In genomic region chr5:45373069-45373468, GRCm38 (mm10) we compare ENCODE assay signal across 27 mouse cellular contexts.
DNase-seq lines count a peak whose midpoint lies in the region; ATAC-seq and TF ChIP-seq lines count a peak whose summit lies in the region.
"Had no signal": no experiment of that assay in that cellular context is flagged by ENCODE, and none has a peak within 500 bp of the region (broad histone marks: within the 10 kb centered on the region; RNA-seq: fewer than 3 reads in every experiment).

No protein-coding gene starts in this region.

- H3K27ac ChIP-seq in forebrain, embryonic 10.5 days: no peak overlapping the region
- H3K27ac ChIP-seq: embryonic facial prominence, embryonic 13.5 days; forebrain, embryonic 12.5 days; forebrain, embryonic 15.5 days; heart, embryonic 15.5 days; hindbrain, embryonic 14.5 days; hindbrain, postnatal 0 days had no signal

- peak; percentile 98 for ATAC-seq in granulocyte monocyte progenitor cell, adult 5-6 weeks (replicated peaks; ENCODE audit: poor library complexity, severe bottlenecking)
- ATAC-seq in megakaryocyte progenitor cell, adult 5-6 weeks (replicated peaks; ENCODE audit: poor library complexity): peak; percentile 95
- ATAC-seq: activated CD4-positive, CD25-positive, alpha-beta regulatory T cell, adult 4 months; forebrain, embryonic 15.5 days; hindbrain, postnatal 0 days; inflammation-experienced regulatory T-cells, adult 6 months; intestine, embryonic 16.5 days had no signal

- H3K36me3 ChIP-seq in forebrain, embryonic 10.5 days (replicated peaks): no peaks in the 10 kb centered on the region
- H3K36me3 ChIP-seq: embryonic facial prominence, embryonic 13.5 days; forebrain, embryonic 12.5 days; forebrain, embryonic 15.5 days; heart, embryonic 15.5 days had no signal

- no peak overlapping the region for H3K4me3 ChIP-seq in lung, adult 2 months (replicated peaks; ENCODE audit: extremely low read depth, low read depth, low read length)
- no peak overlapping the region for H3K4me3 ChIP-seq in forebrain, embryonic 10.5 days
- H3K4me3 ChIP-seq: embryonic facial prominence, embryonic 13.5 days; forebrain, embryonic 12.5 days; forebrain, embryonic 15.5 days; heart, embryonic 15.5 days had no signal

- no peak for TF ChIP-seq CTCF in lung, adult 2 months (IDR thresholded peaks at IDR 0.05; ENCODE audit: insufficient read depth, low read length)

- no peaks in the 10 kb centered on the region for H3K4me1 ChIP-seq in lung, adult 2 months (ENCODE audit: control insufficient read depth, insufficient read depth, low read length)
- H3K4me1 ChIP-seq in forebrain, embryonic 10.5 days: no peaks in the 10 kb centered on the region
- H3K4me1 ChIP-seq: embryonic facial prominence, embryonic 13.5 days; forebrain, embryonic 12.5 days; forebrain, embryonic 15.5 days; heart, embryonic 15.5 days had no signal

- DNase-seq in lung, postnatal 36 days: peak; percentile 4
- no peak for DNase-seq in lung, adult 2 months
- DNase-seq in adrenal gland, postnatal 10 days: no peak
- DNase-seq in forebrain, embryonic 10.5 days (ENCODE audit: extremely low spot score, low spot score): no peak
- DNase-seq: adrenal gland, adult 8-10 months; adrenal gland, postnatal 36 days; B cell, adult 2 months; cerebellum, adult 18-20 months; cerebellum, adult 9-10 months; cerebellum, postnatal 14 days; gastrocnemius, postnatal 10 days; gastrocnemius, postnatal 36 days; heart, adult 11 months; heart, postnatal 10 days; heart, postnatal 36 days; kidney, adult 18-20 months had no signal

- H3K9me3 ChIP-seq in forebrain, embryonic 10.5 days: no peaks in the 10 kb centered on the region
- H3K9me3 ChIP-seq: embryonic facial prominence, embryonic 13.5 days; forebrain, embryonic 12.5 days; forebrain, embryonic 15.5 days; heart, embryonic 15.5 days had no signal

- no peaks in the 10 kb centered on the region for H3K27me3 ChIP-seq in forebrain, embryonic 10.5 days (ENCODE audit: poor library complexity, severe bottlenecking)
- H3K27me3 ChIP-seq: embryonic facial prominence, embryonic 13.5 days; forebrain, embryonic 12.5 days; forebrain, embryonic 15.5 days; heart, embryonic 15.5 days had no signal

- no peak for TF ChIP-seq POLR2A in lung, adult 2 months (IDR thresholded peaks at IDR 0.05; ENCODE audit: borderline replicate concordance, extremely low read depth, low read depth, low read length)

- WGBS in lung, adult 2 months: 37% methylated on average over 2 of the region's 2 CpGs
- WGBS in forebrain, embryonic 10.5 days: 84% methylated on average over 2 of the region's 2 CpGs
